Mouse (Mus musculus): ENCODE measurements at regions not wholly inside any gene's neighbourhood (a gene's known extent, or its start where the extent isn't known, plus 50 kb on each side); places are given as distances from the start of the nearest gene placed in this dataset.
A peak's percentile ranks its signal among the peaks of the same experiment; 100 is the strongest.
"Not testable (repeated sequence)": the region's sequence is repeated elsewhere in the genome, so short reads cannot be mapped to it uniquely, and the experiment has no call there.

DNA sequence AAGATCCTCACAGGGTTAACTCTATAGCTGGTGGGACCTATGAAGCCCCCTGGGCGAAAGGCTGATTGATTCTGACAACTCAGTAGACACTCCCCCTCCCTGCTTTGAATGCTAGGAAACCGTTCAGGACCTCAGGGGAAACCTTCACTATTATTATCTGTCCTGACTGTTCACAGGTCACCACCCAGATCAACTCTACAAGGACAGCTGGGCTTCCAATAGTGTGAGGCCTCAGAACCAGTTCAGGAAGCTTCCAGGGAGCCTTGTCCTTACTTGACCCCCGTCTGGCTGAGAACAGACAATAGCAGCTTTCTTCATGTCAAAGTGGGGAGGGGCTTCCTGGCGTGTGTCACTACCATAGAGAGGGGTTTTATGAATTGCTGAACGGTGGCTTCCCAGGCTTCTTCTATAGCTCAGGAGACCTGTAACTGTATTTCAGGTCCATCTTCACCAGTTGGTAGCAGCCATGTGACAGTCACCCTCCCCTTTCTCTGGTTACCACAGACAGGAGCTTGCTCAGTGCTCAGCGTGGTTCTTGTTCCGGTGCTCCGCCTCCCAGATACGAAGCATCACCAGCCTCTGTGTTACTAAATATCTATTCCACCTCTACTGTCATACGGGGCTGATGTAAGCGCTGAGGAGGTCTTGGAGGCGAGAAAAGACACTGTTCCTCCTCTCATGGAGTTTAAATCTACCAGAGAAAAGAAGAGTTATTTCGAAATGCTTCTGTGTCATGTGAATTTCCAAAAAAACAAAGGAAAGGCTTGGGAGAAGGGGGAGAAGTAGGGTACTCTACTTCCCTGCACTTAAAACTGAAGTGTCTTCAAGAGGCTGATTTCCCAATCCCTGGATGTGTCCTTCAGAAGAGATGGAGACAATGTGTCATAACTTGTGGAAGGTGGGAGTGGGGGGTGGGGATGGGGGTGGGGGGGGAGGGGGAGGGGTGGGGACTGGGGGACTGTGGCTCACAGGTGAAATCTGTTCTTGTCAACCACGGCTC is 96.9 kb downstream of the Vcpkmt start:
- DNase-seq (ENCODE audit: low spot score in 2 of 2): peak in 1 of 2 experiments; percentile 31

- DNase-seq (ENCODE audit: low spot score in 2 of 2): no peak
Observed at GRCm38 (mm10) chr12:69481420-69481819, 101.4 kb downstream of the Vcpkmt start.

DNA sequence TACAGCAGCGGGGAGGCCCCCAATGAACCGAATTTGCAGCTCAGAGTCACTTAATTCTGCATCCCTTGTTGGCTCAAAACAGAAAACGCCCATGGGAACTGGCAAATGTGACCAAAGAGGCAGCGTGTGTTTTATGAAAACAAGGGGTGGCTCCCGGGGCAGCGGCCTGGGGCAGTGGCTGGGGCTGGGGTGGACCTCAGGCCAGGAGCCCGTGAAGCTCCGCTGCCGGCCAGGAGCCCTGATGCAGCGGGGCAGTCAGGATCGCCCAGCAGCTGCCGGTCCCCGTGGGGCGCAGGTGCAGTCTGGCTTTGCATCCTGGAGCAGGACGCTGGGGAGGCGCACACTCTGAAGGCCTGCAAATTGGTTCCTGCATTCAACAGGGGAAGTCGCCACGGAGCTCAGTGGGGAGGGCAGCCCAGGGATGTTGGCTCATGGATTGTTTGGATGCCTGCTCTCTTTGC is 104.4 kb upstream of the Gm9887 start:
- DNase-seq (ENCODE audit: low spot score in 2 of 2): no peak

DNA sequence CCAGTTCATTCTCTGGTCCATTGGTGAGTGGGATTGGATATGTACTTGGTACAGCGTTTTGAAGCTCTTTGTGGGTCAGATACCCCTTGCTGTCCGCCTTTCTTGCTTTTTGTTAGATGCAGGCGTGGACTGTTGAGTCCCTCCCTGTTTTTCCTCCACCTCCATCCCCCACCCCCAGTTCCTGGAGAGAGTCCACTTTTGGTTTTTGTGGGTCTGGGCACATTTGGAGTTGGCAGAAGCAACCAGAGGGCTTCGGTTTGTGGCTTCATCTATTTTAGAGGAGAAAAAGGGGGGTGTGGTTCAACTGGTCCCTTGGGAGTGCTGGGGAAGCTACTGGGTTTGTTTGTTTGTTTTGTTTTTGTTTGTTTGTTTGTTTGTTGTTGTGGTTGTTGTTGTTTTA is 103.9 kb upstream of the Gm9887 start:
- no peak for DNase-seq (ENCODE audit: low spot score in 2 of 2)

GRCm38 (mm10) chr12:69474916-69475661 is 102.8 kb upstream of the Gm9887 start:
- DNase-seq (ENCODE audit: low spot score in 2 of 2): no peak

- no peak for DNase-seq (ENCODE audit: low spot score in 2 of 2)
Observed at GRCm38 (mm10) chr12:69474141-69474915, 102.1 kb upstream of the Gm9887 start.

DNA sequence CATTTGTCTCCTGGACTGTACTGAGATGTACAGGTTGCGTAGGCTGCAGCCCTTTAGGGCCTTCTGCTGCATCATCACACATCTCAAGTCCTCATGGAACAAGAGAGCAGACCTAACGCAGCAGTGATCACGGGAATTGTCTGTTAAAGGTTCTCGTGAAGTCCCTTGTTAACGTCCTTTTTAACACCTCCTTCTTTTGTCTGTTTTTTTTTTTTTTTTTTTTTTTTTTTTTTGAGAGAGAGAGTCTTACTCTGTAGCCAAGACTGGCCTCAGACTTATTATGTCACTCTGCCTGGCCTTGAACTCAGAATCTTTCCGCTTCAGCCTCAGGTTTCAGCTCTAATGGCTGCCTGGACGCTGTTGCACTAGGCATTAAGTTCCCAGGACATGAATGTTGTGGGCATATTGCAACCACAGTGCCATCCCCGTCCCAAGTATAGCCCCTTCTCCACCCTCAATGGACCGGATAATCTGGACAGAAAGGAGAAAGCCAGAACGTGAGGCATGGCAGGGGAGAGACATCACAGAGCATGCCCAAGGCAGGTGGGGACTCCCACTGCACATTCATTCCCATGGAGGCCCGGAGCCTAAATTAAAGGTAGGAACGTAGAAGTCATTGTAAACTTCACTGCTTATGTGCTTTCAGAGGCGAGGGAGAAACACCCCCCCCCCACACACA is 101.3 kb upstream of the Gm9887 start:
- no peak for DNase-seq (ENCODE audit: low spot score in 2 of 2)

DNA sequence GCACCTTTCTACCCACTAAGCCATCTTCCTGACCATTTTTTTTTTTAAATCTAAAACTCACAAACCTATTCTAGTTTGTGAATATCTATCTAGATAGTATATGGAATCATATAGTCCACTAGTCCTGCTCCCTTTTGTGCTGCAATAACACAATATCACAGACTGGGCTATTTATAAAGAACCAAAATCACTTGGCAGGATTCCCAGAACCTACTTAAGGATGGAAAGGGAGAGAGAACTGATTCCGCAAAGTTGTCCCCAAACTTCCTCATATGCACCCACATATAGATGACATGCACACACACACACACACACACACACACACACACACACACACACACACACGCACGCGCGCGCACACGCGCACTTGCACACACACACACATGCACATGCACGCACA is 100.7 kb upstream of the Gm9887 start:
- DNase-seq (ENCODE audit: low spot score in 2 of 2): no peak

DNA sequence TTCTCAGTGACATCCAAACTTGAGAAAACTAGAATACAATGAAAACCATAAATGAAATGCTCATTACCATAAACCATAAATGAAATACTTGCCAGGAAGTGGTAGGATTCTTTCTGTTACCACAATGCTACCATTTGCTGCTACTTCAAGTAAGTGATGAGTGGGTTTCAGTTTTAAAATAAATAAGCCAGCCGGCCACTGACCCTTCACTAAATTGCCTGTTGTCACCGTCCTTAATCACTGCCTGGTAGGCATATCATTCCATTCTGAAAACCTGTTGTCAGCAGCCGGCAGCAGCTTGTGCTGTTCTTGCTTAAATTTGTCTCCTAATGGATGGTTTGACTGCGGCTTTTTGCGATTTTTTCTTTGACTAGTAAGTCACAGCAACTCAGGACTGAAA is 99.6 kb upstream of the Gm9887 start:
- DNase-seq (ENCODE audit: low spot score in 2 of 2): no peak

GRCm38 (mm10) chr12:69469004-69469403 is 96.7 kb upstream of the Gm9887 start:
- DNase-seq (ENCODE audit: low spot score in 2 of 2): no peak

DNA sequence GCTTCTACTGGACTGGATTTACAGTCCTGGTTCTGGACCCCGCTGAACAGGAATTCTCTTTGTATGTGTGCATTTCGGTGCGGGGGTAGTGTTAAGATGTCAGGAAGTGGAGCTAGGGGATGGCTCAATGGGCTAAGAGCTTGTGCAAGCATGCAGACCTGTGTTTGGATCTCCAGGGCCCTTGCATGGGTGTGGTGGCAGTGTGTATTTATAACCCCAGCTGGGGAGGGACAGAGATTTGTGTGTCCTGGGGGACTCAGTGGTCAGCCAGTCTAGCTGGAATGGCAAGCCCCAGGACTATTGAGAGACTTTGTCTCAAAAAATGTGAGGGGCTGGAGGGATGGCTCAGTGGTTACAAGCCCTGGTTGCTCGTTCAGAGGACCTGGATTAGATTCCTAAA is 95.1 kb upstream of the Gm9887 start:
- DNase-seq (ENCODE audit: low spot score in 2 of 2): no peak

DNA sequence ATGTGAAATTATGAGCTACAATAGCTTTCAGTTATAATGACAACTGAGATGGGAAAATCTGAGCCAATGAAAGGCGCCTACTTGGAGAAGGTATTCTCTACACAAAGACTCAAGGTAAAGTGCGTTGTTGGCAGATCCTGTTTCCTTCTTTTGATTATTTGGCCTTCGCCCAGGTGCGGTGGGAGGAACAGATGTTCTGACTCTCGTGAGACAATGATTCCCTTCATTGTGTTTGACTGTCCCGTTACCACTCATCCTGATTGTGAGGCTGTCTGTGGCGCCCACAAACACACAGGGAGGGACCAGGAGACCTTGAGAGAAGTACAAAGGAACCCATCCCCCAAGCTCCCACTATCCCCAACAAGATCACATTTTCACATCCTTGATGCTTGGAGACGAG is 92.6 kb upstream of the Gm9887 start:
- DNase-seq (ENCODE audit: low spot score in 2 of 2): no peak

DNA sequence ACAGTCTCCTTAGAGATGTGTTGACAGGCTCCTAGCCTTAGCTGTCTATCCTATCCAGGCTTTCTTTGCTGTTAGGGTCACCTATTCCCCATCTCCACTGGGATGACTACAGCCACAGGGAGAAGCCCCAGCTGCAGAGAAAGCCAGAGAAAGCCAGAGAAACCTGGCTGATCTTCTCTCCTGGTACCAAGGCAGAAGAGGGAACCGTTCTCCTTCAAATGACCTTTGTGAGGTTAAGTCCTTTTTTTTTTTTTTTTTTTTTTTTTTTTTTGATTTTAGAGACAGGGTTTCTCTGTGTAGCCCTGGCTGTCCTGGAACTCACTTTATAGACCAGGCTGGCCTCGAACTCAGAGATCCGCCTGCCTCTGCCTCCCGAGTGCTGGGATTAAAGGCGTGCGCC is 91.1 kb upstream of the Gm9887 start:
- DNase-seq (ENCODE audit: low spot score in 2 of 2): not testable (repeated sequence)

DNA sequence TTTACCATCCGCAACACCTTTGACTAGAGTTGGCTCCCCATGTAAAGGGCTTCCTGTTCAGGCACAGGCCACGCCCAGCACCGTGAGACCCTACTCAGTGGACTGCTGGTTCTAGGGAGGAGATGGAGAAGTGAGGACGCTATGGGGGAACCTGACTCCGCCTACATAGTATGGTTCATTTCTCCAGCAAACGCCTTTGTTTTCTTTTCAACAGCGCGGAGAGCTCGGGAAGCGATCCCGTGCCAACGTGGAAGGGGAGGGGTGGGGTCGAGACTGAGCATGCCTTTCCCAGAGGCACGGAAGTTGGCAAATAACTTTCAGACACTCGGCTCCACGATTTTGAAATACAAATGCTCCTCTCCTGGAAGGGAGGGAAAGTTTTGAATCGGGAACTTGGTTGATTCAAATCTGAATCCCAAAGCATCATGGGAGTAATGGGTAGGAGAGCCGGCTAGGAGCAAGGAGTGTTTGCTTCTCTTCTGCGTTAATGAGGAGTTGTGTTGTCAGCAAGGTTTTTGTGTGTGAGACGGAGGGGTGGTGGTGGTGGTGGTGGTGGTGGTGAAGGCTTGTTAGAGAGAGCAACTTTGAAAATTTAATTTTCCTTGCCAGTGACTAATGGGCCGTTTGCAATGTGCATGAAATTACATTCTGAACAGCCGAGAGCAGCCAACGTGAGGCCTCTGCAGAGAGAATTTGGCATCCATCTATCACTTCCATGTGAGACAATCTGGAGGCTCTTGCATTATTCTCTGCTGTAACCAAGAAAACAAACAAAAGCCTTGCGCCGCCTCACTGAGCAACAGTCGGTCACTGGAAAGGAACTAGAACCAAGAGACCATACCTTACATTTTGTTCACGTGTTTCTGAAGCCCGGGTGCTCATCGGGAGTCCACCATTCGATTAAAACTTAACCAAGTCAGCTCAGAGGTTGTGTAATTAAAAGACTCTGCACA is 89.9 kb upstream of the Gm9887 start:
- no peak for DNase-seq (ENCODE audit: low spot score in 2 of 2)

DNA sequence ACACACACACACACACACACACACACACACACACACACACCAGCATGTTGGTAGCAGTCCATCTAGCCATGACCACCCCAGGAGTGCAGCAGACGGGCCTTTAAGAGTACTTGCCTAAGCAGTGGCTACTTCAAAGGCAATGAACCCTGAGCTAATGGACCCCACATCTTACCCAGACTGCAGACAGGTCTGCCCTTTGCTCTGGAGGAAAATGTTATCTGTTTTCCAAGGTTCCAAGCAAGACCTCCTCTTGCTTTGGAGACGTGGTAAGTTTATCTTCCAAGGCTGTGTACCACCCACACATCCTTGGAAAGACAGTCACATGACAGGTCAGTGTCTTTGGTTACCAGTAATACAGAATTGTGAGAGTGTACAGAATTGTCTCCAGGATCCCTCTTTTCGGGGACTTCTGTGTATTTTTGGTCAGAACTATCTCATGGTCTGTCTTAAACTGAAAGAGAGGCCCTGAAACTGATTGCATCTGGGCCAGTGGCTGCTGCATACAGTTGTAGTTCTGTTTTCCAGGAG is 88.4 kb upstream of the Gm9887 start:
- DNase-seq (ENCODE audit: low spot score in 2 of 2): no peak

GRCm38 (mm10) chr12:69458170-69458841 is 86.0 kb upstream of the Gm9887 start:
- DNase-seq (ENCODE audit: low spot score in 2 of 2): peak in 1 of 2 experiments; percentile 65

- DNase-seq (ENCODE audit: low spot score in 2 of 2): peak in 1 of 2 experiments; percentile 44
Observed at GRCm38 (mm10) chr12:69456746-69457145, 84.5 kb upstream of the Gm9887 start.

DNA sequence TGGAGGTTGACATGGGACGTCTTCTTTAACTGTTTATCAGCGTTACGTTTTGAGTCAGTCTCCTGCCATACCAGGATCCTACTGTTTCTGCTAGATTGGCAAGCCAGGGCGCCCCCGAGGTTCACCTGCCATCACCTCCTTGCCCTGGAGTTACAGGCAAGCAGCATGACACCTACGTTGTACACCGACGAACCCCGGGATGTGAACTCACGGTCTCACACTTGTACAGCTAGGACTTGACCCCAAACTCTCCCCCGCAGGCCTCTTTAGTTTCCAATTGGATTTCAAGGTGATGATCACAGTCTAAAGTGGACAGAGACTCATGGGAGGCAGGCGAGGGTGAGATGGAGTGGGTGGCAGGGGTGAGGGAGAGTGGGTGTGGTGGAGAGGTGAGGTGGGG is 83.9 kb upstream of the Gm9887 start:
- DNase-seq (ENCODE audit: low spot score in 2 of 2): no peak

GRCm38 (mm10) chr12:69455566-69455965 is 83.3 kb upstream of the Gm9887 start:
- DNase-seq (ENCODE audit: low spot score in 2 of 2): no peak
